Mouse (Mus musculus): ENCODE measurements around the gene Spint3.

GRCm38 (mm10) chr2:164567460-164567859 is 5.8 kb downstream of the Spint3 start:
- TF ChIP-seq POLR2A (IDR thresholded peaks at IDR 0.05; ENCODE audit: low read depth, low read length) (no peak), CTCF (conservative IDR thresholded peaks at IDR 0.05; ENCODE audit: insufficient read depth, insufficient read length, low read depth, low read length) (no peak)

All from kidney, adult 2 months (tissue).